Mouse (Mus musculus): Measurements from ENCODE around the gene Rims3.

Gene Rims3

DNA sequence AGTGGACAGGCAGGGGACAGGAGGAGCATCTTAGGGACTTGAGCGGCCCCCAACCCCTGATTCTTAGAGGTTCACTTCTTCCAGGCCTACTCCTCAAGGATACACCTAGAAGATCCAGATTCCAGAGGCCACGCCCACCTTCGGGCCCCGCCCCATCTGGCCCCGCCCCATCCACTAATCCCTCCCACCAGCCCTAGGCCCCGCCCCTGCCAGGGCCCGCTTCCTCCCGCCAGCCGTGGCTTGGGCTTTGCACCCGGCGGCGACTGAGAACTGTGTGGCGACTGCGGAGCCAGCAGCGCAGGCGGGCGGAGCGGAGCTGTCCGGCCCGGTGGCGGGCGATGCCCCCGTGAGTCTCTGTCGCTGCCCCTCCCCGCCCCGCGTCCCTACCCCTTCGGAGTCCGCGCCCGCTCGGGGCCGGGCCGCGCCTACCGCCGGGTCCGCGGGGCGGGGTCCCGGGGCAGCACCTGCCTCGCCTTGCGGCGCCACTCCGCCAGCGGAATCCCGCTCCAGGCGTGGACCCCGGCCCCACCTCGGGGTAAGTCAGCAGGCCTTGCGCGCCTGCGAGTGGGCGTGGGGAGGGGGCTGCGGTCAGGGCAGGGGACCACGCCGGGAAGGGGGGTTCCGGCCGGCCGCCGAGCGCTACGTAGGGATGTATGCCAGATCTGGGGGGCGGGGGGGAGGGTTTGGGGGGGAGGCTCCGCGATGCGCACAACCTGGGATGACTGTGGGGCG lies at the start of gene Rims3:
Gene Rims3 (plus strand): TSS at position 229 of the 732 bp plus-strand sequence.
- peak; percentile 3 for DNase-seq (ENCODE audit: low spot score)

DNA sequence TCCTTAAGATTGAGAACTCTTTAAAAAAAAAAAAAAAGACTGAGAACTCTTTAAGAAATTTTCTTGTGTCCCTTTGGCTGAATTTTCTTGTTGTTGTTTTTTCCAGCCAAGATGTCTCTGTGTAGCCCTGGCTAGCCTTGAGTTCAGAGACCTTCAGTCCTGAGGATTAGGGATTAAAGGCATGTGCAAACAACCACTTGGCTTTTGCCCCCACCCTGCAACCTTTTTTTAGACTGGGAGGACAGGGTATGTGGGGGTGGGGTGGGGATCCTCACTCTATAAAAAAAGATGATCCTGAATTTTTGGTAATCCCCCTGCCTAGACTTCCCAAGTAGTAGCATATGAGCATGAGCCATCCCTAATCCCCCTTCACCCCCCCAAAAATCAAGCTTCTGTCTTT lies 48.8 kb upstream of the Rims3 start:
- no peak for DNase-seq (ENCODE audit: low spot score)

DNA sequence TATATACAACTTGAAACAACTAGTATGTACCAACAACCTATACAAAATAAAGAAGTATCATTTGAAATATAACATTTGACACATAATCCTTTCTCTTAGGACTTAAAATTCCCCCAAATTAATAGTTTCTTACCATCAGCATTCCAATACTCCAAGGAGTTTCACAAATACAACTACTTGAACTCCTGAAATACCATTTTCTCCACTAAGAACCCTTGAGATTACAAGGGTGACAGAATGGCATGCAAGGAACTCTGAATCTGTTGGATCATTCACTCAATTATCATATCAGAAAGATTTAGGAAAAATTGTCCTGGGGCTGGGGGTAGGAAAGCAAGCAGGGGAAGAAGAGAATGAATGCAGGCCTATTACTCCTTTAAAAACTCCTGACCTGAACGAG lies 40.9 kb upstream of the Rims3 start:
- DNase-seq (ENCODE audit: low spot score), result no peak

- peak; percentile 48 for DNase-seq (ENCODE audit: low spot score)
Observed at GRCm38 (mm10) chr4:120814171-120814570, 40.4 kb upstream of the Rims3 start.

GRCm38 (mm10) chr4:120815163-120815562 lies 39.5 kb upstream of the Rims3 start:
- DNase-seq (ENCODE audit: low spot score), result no peak

DNA sequence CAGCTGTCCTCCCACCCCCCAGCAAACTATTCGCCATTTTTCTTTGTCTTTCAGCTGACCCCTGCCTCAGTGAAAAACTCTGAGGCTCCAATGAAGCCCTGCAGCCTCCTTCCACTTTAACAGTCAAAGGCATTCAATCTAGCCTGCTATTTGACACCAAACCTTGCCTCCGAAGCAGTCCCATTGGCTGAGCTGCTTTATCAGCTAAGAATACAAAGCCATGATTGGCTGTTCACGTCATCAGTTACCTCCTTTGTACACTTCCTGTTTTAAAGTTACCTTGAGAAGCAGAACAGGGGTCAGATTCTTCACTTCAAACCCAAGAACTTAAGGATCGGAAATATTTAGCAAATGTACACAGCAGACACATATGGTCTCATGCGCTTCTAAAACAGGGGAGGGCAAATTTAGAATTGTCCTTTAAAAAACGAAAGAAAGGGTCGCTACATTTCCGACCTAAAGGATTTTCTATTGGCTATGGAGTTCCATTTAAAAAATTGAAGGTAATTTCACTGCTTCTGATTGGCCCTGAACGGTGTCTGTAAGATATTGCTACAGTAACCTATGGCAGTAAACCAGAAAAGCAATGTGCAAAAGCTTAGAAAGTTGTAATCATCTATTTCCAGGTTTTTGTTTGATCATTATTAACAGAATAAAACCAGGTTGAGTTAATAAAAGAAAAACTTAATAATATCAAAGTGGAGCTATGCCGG lies 38.8 kb upstream of the Rims3 start:
- peak; percentile 83 for DNase-seq (ENCODE audit: low spot score)

DNA sequence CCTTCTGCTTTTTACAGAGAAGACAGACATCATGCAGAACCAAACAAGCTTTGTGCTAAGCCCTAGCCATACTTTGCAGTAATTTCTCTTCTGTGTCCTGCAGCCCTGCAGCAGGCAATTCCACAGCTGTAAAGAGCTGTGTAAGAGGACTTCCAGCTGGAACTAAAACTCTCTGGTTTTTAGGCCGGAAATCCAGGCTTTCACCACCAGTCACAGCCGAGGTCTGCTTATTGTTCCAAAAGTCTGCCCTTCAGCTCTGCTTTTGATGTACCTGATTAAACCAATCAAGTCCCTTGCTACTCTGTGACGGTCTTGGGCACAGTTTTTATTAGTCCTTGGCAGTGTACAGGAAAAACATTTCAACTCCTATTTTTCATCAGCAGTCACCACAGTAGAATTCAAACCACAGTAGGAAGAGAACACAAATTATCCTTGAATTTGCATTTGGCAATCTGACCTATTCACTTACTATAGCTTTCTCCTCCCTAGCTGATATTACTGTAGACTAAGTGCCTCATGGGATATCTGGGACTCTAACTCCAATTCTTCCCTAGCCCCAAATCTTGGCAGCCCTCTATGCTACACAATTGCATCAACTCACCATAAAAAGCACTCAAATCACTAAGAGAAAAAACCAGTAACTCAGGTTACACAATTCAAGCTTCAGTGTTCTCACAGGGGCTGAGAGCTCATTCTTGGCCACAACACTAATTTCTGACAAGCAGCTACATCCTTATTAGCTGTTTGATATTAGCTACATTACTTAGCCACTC lies 37.4 kb upstream of the Rims3 start:
- no peak for DNase-seq (ENCODE audit: low spot score)

- no peak for DNase-seq (ENCODE audit: low spot score)
Observed at GRCm38 (mm10) chr4:120817951-120818350, 36.7 kb upstream of the Rims3 start.

GRCm38 (mm10) chr4:120819296-120819695 lies 35.3 kb upstream of the Rims3 start:
- DNase-seq (ENCODE audit: low spot score), result no peak

DNA sequence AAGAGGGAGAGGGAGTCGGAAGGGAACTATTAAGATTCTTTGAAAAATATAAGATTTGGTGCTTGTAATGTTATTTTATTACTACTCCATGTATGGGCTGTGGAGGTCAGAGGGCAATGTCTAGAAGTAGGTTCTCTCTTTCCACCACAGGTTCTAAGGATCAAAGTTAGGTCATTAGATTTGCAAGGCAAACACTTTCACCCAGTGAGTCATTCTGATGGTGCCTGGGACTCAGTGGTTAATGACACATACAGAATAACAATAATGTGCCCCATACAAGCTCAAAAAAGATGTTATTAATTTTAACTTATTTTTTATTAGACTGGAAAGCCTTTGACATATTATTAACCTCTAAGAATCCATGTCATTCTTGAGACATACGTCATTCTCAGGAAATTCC lies 34.7 kb upstream of the Rims3 start:
- DNase-seq (ENCODE audit: low spot score), result no peak

- DNase-seq (ENCODE audit: low spot score), result no peak
Observed at GRCm38 (mm10) chr4:120822191-120822911, 32.3 kb upstream of the Rims3 start.

DNA sequence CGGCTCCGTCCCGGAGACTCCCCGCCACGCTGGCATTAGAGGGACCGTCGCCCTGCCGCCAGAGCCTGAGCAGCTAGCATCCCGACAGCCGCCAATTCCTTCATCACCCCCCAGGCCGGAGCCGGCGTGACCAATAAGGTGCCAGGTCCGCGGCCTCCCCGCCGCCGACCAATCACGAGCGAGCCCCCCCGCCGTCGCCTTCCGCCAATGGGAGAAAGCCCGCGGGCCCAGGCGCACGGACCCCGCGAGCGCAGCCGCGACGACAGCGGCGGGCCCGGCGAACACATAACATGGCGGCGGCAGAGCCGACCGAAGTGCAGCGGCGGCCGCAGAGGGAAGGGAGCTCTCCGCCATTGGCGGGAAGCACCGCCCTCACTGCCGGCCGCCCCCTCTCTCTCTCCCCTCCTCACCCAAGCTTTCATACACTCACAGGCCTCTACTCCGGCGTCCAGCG lies 29.5 kb upstream of the Rims3 start:
- DNase-seq (ENCODE audit: low spot score), result peak; percentile 93

DNA sequence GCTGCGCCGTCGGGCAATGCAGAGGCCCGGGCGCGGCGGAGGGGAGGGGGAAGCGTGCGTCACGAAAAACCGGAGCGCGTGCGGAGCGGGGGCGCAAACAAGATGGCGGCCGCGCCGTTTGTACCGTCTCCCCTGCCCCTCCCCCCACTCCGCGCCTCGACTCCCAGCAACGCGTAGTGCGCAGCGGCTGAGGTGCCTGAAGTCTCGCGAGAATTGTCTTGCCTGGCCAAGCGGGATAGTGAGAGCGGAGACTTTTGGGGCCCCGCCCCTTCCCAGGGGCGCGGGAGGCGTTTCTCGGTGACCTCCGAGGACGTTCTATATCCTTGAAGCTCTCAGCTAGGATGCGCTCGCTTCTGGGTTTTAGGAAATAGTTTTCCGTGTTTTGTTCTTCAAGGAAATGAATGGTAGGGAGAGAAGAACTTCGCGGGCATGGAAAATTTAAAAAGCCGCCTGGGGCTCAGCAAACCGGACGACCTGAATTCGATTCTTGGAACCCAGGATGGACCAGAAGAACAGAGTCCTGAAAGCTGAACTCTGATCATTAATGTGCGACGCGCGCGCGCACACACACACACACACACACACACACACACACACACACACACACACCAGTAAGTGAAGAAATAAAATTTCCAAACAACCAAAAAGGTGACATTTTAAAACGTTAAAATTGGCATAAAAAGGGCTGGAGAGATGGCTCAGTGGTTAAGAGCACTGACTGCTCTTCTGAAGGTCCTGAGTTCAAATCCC lies 28.9 kb upstream of the Rims3 start:
- peak; percentile 96 for DNase-seq (ENCODE audit: low spot score)

DNA sequence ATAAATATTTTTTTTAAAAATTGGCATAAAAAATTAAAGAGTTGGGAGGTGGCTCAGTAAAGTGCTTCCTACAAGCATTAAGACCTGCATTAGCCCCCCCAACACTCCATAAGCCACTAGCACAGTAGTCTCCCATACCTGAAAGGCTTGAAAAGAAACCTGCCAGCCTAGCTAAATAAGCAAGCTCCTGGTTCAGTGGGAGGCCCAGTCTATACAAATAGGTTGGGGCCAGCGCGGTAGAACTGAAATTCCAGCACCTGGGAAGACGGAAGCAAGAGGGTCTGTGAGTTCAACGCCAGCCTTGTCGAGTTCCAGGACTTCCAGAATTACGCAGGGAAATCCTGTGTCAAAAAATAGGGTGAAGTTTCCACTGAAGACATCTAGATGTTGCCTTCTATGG lies 28.2 kb upstream of the Rims3 start:
- DNase-seq (ENCODE audit: low spot score), result no peak

GRCm38 (mm10) chr4:120830767-120831166 lies 23.8 kb upstream of the Rims3 start:
- no peak for DNase-seq (ENCODE audit: low spot score)

DNA sequence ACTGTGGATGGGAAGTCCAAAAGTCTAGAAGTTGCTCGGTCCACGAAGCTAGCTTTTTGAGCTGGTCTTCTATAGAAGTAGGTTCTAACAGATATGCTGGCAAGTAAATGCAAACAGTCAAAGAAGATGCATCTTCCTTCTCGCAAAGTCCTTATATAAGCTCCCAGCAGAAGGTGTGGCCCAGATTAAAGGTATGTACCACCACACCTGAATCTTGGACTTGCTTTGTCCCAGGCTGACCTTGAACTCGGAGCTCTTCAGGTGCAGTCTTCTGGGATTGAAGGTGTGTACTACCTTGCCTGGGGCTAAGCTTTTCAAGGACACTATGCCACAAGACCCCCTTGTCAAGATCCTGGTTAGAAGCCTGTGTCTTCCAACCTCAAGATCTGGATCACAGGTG lies 23.1 kb upstream of the Rims3 start, which contains the start of gene Nfyc:
Gene Nfyc (minus strand): TSS at position 101 of the 400 bp plus-strand sequence.
- DNase-seq (ENCODE audit: low spot score), result no peak

DNA sequence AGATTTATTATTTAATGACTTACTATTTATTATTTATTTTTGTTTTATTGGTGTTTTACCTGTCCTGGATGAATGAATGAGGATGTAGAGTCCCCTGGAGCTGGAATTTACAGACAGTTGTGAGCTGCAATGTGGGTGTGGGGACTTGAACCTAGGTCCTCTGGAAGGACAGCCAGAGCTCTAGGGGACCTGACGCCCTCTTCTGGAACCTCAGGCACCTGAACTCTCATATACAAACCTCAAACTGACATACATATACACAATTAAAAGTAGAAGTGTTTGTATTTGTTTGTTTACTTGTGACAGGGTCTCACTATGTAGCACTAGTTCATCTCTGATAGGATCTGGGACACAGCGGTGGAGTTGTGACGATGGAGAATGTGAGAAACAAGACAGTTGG lies 13.3 kb upstream of the Rims3 start:
- no peak for DNase-seq (ENCODE audit: low spot score)

- DNase-seq (ENCODE audit: low spot score), result no peak
Observed at GRCm38 (mm10) chr4:120844423-120845082, 10.1 kb upstream of the Rims3 start.

DNA sequence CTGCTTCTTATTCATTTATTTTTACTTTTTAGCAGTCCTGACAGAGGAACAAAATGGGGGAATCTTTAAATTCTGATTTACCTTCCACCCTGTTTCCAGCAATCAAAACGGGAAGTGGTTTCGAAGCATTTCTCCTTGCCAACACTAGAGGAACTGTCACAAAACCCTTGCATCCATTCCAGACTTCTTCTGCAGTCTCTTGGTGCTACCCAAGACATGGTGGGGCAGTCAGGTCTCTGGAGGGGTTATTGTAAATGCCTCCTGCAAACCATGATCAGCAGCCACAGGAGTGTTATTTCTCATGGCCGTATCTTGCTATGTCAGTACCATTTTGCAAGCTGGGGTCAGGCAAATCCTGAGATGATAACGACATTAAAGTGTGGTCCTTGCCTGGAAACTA lies 9.5 kb upstream of the Rims3 start:
- no peak for DNase-seq (ENCODE audit: low spot score)

- DNase-seq (ENCODE audit: low spot score), result no peak
Observed at GRCm38 (mm10) chr4:120848909-120849308, 5.7 kb upstream of the Rims3 start.

GRCm38 (mm10) chr4:120849451-120849850 lies 5.2 kb upstream of the Rims3 start:
- no peak for DNase-seq (ENCODE audit: low spot score)

All from ovary, adult 18-20 months (tissue).